Mouse (Mus musculus) myocyte (in vitro differentiated cells): ENCODE results near the gene Ptbp3. TPM values are rescaled to one million over a fixed set of nuclear protein-coding genes. Genes with fewer than 3 reads are reported as not detected.

Experiments used
- H3K27me3 ChIP-seq: one replicate; pipeline ENCODE4 v1.6.1; 2011; ENCODE audit not compliant: control insufficient read depth, insufficient read depth, insufficient read length
- H3K36me3 ChIP-seq: one replicate; pipeline ENCODE4 v1.6.1; 2011; ENCODE audit not compliant: control insufficient read depth, insufficient read depth
- H3K4me2 ChIP-seq: one replicate; pipeline ENCODE4 v1.6.1; 2011; ENCODE audit warnings: low read depth, control low read depth
- H3K4me3 ChIP-seq: one replicate; pipeline ENCODE4 v1.5.1; 2011; ENCODE audit warnings: mild to moderate bottlenecking, control low read depth, moderate library complexity
- H3K79me2 ChIP-seq: one replicate; pipeline ENCODE4 v1.6.1; 2011; ENCODE audit not compliant: control insufficient read depth, insufficient read depth
- H3ac ChIP-seq: one replicate; pipeline ENCODE4 v1.6.1; 2011; ENCODE audit not compliant: control insufficient read depth, insufficient read length
- CEBPB ChIP-seq: IDR thresholded peaks from 2 replicates; pipeline ENCODE4 v1.6.1; 2011; ENCODE audit warnings: mild to moderate bottlenecking, moderate library complexity; ENCODE audit not compliant: poor library complexity, insufficient read depth, severe bottlenecking
- E2F4 ChIP-seq: IDR thresholded peaks from one replicate; pipeline ENCODE4 v1.6.1; 2011; ENCODE audit warnings: mild to moderate bottlenecking, control low read depth, moderate library complexity; ENCODE audit not compliant: insufficient read depth
- MAX ChIP-seq: IDR thresholded peaks from one replicate; pipeline ENCODE4 v1.6.1; 2011; ENCODE audit warnings: low read depth, mild to moderate bottlenecking, control low read depth
- MYOD1 ChIP-seq, 3 experiments: IDR thresholded peaks; one replicate each; pipeline ENCODE4 v1.6.1; 2011; ENCODE audit warnings: control low read depth in 2 of 3, low read depth in 2 of 3, mild to moderate bottlenecking in 2 of 3, moderate library complexity in 1 of 3; ENCODE audit not compliant: insufficient read length in 2 of 3, control insufficient read depth in 1 of 3
- MYOG ChIP-seq, 3 experiments: IDR thresholded peaks; one replicate each; pipeline ENCODE4 v1.6.1; 2011; ENCODE audit warnings: control low read depth in 2 of 3, low read depth in 2 of 3, mild to moderate bottlenecking in 2 of 3; ENCODE audit not compliant: insufficient read length in 2 of 3, control insufficient read depth in 1 of 3, insufficient read depth in 1 of 3
- POLR2A ChIP-seq: IDR thresholded peaks from one replicate; pipeline ENCODE4 v1.6.1; 2011; ENCODE audit warnings: low read depth, mild to moderate bottlenecking, control low read depth, moderate library complexity; ENCODE audit not compliant: insufficient read length
- POLR2AphosphoS2 ChIP-seq: IDR thresholded peaks from one replicate; pipeline ENCODE4 v1.6.1; 2011; ENCODE audit warnings: low read depth, control low read depth; ENCODE audit not compliant: insufficient read length
- REST ChIP-seq: IDR thresholded peaks from one replicate; pipeline ENCODE4 v1.6.1; 2011; ENCODE audit warnings: mild to moderate bottlenecking, control low read depth, moderate library complexity; ENCODE audit not compliant: insufficient read depth, insufficient read length
- SRF ChIP-seq: IDR thresholded peaks from one replicate; pipeline ENCODE4 v1.6.1; 2011; ENCODE audit warnings: low read depth; ENCODE audit not compliant: control insufficient read depth, insufficient read length
- TCF12 ChIP-seq: IDR thresholded peaks from one replicate; pipeline ENCODE4 v1.6.1; 2011; ENCODE audit warnings: mild to moderate bottlenecking, control low read depth; ENCODE audit not compliant: poor library complexity, insufficient read depth, severe bottlenecking
- TCF3 ChIP-seq: IDR thresholded peaks from one replicate; pipeline ENCODE4 v1.6.1; 2011; ENCODE audit warnings: low read depth, control low read depth; ENCODE audit not compliant: insufficient read length
- USF1 ChIP-seq: IDR thresholded peaks from one replicate; pipeline ENCODE4 v1.6.1; 2011; ENCODE audit warnings: low read depth, mild to moderate bottlenecking, control low read depth, moderate library complexity
- polyA plus RNA-seq: library from polyadenylated mRNA; unstranded; fragments of >200 nt; fragmentation: generic; extraction: Trizol; gene quantifications from one replicate; pipeline ENCODE4 v1.2.1, GENCODE M21; 2012; ENCODE audit warnings: missing spikeins

The Ptbp3 gene
- polyA plus RNA-seq, result 7.8 TPM

- Histone ChIP-seq H3K4me3 (peak within 1 kb of the TSS; percentile 64), H3K79me2 (peaks cover 42% of the 10 kb centered on the region), H3K4me2 (peak within 1 kb of the TSS; percentile 94), H3K36me3 (no peaks in the 10 kb centered on the region), H3ac (peak within 1 kb of the TSS; percentile 88), H3K27me3 (no peaks in the 10 kb centered on the region)
- no peak for TF ChIP-seq CEBPB
- TF ChIP-seq E2F4, result peak; percentile 49
- no peak for TF ChIP-seq TCF12
- peak in 1 of 3 experiments; percentile 16 for TF ChIP-seq MYOG (IDR thresholded peaks at IDR 0.05; ENCODE audit: control insufficient read depth in 1 of 3, insufficient read depth in 1 of 3, insufficient read length in 2 of 3, low read depth in 2 of 3)
- TF ChIP-seq REST, result no peak
- no peak for TF ChIP-seq USF1
- TF ChIP-seq TCF3, result no peak
- TF ChIP-seq MAX, result peak; percentile 11
- TF ChIP-seq SRF, result no peak
- peak; percentile 69 for TF ChIP-seq POLR2A
- TF ChIP-seq MYOD1 (IDR thresholded peaks at IDR 0.05; ENCODE audit: control insufficient read depth in 1 of 3, insufficient read length in 2 of 3, low read depth in 2 of 3), result no peak
- peak; percentile 58 for TF ChIP-seq POLR2AphosphoS2
Measured at GRCm38 (mm10) chr4:59549175-59549976, at the start of gene Ptbp3. Ptbp3 (minus strand) TSS chr4:59549364.

GRCm38 (mm10) chr4:59596556-59596955 is 47.4 kb upstream of the Ptbp3 start:
- Histone ChIP-seq H3ac (no peak overlapping the region), H3K36me3 (no peaks in the 10 kb centered on the region), H3K79me2 (no peaks in the 10 kb centered on the region), H3K4me2 (no peak overlapping the region), H3K4me3 (no peak overlapping the region), H3K27me3 (no peaks in the 10 kb centered on the region)
- TF ChIP-seq POLR2AphosphoS2, result no peak
- TF ChIP-seq USF1, result no peak
- TF ChIP-seq REST, result no peak
- no peak for TF ChIP-seq MAX
- no peak for TF ChIP-seq POLR2A
- TF ChIP-seq MYOD1 (IDR thresholded peaks at IDR 0.05; ENCODE audit: control insufficient read depth in 1 of 3, insufficient read length in 2 of 3, low read depth in 2 of 3), result no peak
- no peak for TF ChIP-seq TCF3
- no peak for TF ChIP-seq MYOG (IDR thresholded peaks at IDR 0.05; ENCODE audit: control insufficient read depth in 1 of 3, insufficient read depth in 1 of 3, insufficient read length in 2 of 3, low read depth in 2 of 3)
- no peak for TF ChIP-seq E2F4
- no peak for TF ChIP-seq TCF12
- no peak for TF ChIP-seq CEBPB
- TF ChIP-seq SRF, result no peak

DNA sequence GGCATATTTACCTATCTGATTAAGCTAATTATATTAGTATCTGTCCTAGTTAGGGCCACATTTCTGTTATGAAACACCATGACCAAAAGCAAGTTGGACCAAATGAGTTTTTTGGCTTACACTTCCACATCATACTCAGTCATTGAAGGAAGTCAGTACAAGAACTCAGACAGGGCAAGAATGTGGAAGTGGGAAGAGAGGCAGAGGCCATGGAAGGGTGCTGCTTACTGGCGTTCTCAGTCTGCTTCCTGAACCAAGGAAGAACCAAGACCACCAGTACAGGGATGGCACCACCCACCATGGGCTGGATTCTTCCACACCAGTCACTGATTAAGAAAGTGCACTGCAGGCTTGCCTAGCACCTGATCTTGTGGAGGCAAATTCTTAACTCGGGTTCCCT is 45.5 kb upstream of the Ptbp3 start:
- no peaks in the 10 kb centered on the region for H3K79me2 ChIP-seq
- TF ChIP-seq POLR2AphosphoS2 (no peak), MYOD1 (IDR thresholded peaks at IDR 0.05; ENCODE audit: control insufficient read depth in 1 of 3, insufficient read length in 2 of 3, low read depth in 2 of 3) (no peak), USF1 (no peak), E2F4 (no peak), MAX (no peak), TCF3 (no peak), POLR2A (no peak), CEBPB (no peak), MYOG (IDR thresholded peaks at IDR 0.05; ENCODE audit: control insufficient read depth in 1 of 3, insufficient read depth in 1 of 3, insufficient read length in 2 of 3, low read depth in 2 of 3) (no peak), SRF (no peak), TCF12 (no peak), REST (no peak)
- no peaks in the 10 kb centered on the region for H3K36me3 ChIP-seq
- no peak overlapping the region for H3K4me3 ChIP-seq
- no peaks in the 10 kb centered on the region for H3K27me3 ChIP-seq
- H3ac ChIP-seq, result no peak overlapping the region
- H3K4me2 ChIP-seq, result no peak overlapping the region

DNA sequence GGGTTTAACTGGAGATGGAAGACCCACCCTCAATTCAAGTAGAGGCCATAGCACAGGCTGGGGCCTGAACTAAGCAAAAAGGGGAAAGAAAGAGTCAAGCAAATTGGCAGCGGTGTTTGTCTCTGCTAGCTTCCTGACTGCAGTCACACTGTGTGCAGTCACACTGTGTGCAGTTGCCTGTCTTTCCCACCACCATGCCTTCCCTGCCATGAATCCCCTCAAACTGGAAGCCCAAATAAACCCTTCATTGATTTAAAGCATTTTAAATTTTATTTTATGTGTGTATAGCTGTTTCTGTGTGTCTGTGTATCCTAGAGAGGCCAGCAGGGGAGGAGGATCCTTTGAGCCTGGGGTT is 38.7 kb upstream of the Ptbp3 start:
- H3K4me3 ChIP-seq, result no peak overlapping the region
- no peak overlapping the region for H3K4me2 ChIP-seq
- H3K27me3 ChIP-seq, result no peaks in the 10 kb centered on the region
- no peaks in the 10 kb centered on the region for H3K79me2 ChIP-seq
- H3K36me3 ChIP-seq, result no peaks in the 10 kb centered on the region
- TF ChIP-seq REST (no peak), CEBPB (no peak)
- H3ac ChIP-seq, result no peak overlapping the region

DNA sequence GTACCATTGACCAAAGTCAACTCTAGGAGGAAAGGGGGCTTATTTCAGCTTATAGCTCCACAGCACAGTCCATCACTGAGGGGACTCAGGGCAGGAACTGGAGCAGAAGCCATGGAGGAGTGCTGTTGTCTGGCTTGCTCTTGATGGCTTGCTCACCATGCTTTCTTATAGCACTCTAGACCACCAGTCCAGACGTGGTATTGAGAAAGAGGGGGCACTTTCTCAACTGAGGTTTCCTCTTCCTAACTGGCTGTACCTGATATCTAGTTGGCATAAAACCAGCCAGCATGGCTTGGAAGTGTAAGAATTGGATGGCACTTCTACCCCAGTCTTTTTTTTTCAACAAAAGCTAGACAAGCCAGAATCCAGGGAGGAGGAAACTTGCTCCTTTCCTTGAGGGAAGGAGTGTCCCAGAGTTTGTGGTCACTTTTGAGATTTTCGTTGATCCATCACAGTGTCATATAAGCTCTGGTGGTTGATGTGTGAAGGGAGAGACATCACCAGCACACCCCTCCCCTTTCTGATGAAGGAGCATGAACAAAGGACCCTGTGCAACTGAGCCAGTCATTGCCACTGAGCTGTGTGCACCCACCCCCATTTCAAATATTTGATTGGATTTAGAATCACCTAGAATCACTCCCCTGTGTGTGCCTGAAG is 38.2 kb upstream of the Ptbp3 start:
- TF ChIP-seq MAX (no peak), POLR2A (no peak), TCF3 (no peak), MYOD1 (IDR thresholded peaks at IDR 0.05; ENCODE audit: control insufficient read depth in 1 of 3, insufficient read length in 2 of 3, low read depth in 2 of 3) (no peak), MYOG (IDR thresholded peaks at IDR 0.05; ENCODE audit: control insufficient read depth in 1 of 3, insufficient read depth in 1 of 3, insufficient read length in 2 of 3, low read depth in 2 of 3) (no peak), REST (no peak), SRF (no peak), E2F4 (no peak), CEBPB (no peak)
- H3K27me3 ChIP-seq, result no peaks in the 10 kb centered on the region
- no peak overlapping the region for H3ac ChIP-seq
- no peaks in the 10 kb centered on the region for H3K79me2 ChIP-seq
- no peak overlapping the region for H3K4me3 ChIP-seq
- no peak overlapping the region for H3K4me2 ChIP-seq
- no peaks in the 10 kb centered on the region for H3K36me3 ChIP-seq
